Mouse (Mus musculus) Patski (cell line): ENCODE measurements around the gene Gpr65. TPM values are rescaled to one million over a fixed set of nuclear protein-coding genes. Genes with fewer than 3 reads are reported as not detected.
A peak's percentile ranks its signal among the peaks of the same experiment; 100 is the strongest.
"Not testable (repeated sequence)": the region's sequence is repeated elsewhere in the genome, so short reads cannot be mapped to it uniquely, and the experiment has no call there.

Experiments
- ATAC-seq: fragments of 100-300 bp; one replicate; pipeline ENCODE4 v1.8.0; 2021
- CTCF ChIA-PET: fragments of 350-600 bp; sonication (Branson Sonifier 250); formaldehyde crosslinking; loops from one replicate; lab custom pipeline; 2022; ENCODE audit warnings: inconsistent platforms; lab: Charles Lee
- POLR2A ChIA-PET: fragments of 350-600 bp; sonication (Branson Sonifier 250); formaldehyde crosslinking; loops from one replicate; lab custom pipeline; 2022; ENCODE audit warnings: antibody characterized with exemption, inconsistent platforms; lab: Charles Lee
- DNase-seq: peaks from one replicate; pipeline ENCODE4 v3.0.0-alpha.2; 2011; ENCODE audit warnings: low read depth, low spot score
- H3K27me3 ChIP-seq: fragments of 371-371 bp; one replicate; pipeline ENCODE4 v1.5.1; 2021
- CTCF ChIP-seq: fragments of 100-300 bp; IDR thresholded peaks from one replicate; pipeline ENCODE4 v1.5.1; 2021
- in situ Hi-C: fragments of 300-500 bp; cut with MboI; formaldehyde crosslinking; loops from 3 replicates; pipeline ENCODE4 v1.11.1; 2018; ENCODE audit warnings: low pct_unique_long_range_greater_than_20kb, mixed read lengths
- polyA plus RNA-seq: library from polyadenylated mRNA; unstranded; gene quantifications from one replicate; pipeline ENCODE4 v1.2.3, GENCODE M21; 2021

The Gpr65 gene
- polyA plus RNA-seq, 1 experiment from 2014 or later: not detected

DNA sequence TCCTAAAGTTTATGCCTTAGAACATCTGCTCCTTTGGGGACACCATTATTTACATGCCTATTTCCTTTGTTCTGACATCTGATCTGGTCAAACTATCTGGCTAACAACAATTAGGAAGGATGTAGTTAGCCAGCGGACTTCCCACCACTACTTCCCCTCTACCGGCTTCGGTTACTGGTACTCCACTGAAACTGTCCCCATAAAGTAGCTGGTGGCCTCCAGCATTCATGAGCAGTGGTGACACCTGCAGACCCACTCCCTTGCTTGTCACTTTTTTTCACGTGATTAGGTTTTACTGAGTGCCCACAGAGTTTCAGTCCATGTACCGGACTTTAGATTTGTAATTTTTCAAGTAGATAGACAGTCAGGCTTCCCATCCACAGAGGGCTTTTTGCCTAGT is 47.5 kb downstream of the Gpr65 start:
- H3K27me3 ChIP-seq: no peaks in the 10 kb centered on the region
- DNase-seq (no peak), ATAC-seq (no peak)
- CTCF ChIA-PET: no interaction called here
- TF ChIP-seq CTCF: no peak
- in situ Hi-C loops: no loop called here
- POLR2A ChIA-PET: no interaction called here

DNA sequence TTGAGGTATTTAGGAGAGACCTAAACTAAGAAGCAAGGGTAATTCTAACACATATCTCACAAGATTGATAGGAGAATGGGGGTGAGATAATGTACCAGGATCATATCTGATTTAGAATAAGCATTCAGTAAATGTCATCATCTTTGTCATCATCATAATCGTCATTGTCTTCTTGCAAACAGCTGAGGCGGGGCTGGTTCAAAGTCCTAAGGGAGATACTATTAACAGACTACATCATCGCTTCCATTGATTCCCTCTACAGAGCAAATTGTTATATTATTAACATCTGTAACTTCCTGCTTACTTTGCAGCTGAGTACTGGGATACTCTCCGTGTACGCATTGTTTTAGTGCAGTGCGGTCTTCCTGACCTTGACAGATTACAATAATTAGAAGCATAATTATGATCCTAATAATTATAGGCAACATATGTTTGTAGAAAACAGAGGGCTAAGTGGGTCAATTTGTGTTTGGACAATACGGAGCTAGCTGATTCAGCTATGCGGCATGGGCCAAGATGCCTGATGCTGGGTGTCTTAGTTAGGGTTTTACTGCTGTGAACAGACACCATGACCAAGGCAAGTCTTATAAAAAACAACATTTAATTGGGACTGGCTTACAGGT is 49.4 kb downstream of the Gpr65 start:
- in situ Hi-C loops: no loop called here
- H3K27me3 ChIP-seq: no peaks in the 10 kb centered on the region
- ChIA-PET POLR2A (no interaction called here), CTCF (no interaction called here)
- DNase-seq (no peak), ATAC-seq (no peak)
- TF ChIP-seq CTCF: no peak

DNA sequence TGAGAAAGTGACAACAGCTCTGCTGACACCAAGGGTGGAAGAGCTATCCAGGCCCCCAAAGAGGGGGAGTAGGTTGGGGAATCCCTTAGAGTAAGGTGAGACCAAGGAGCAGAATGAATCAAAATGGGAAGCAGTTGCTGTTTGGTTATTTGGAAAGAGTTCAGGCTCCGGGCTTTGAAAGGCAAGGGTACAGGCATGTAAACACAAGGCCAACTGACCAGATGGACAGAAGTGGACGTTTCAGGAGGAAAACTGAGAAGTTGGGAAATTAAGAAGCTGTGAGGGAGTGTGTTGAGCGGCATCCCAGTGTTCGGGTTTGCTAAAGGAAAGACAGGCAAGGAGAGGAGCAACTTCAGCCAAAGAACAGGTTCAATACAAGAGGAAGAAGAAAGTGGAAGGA is 54.0 kb downstream of the Gpr65 start:
- TF ChIP-seq CTCF: no peak
- H3K27me3 ChIP-seq: no peaks in the 10 kb centered on the region
- ATAC-seq: no peak
- ChIA-PET CTCF (interaction anchor here (0.7 to 2.3 kb wide), 5 partner anchors 32 to 79 kb away, joined by 3 to 6 read pairs (median 3); no protein-coding TSS in a partner anchor), POLR2A (no interaction called here)
- in situ Hi-C loops: no loop called here
- DNase-seq: no peak

DNA sequence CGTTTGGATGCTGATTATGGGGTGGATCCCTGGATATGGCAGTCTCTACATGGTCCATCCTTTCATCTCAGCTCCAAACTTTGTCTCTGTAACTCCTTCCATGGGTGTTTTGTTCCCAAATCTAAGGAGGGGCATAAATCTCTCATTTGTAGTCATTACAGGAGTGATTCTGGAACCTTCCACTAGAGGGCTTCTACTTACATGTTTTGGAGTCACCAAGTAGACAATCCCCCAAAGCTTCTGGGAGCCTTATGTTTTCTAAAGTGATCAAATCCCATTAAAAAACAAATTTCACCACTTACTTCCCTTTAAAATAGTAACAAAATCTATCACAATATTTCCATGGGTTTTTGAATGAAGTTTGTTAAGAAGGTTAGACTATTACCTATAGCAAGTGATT is 55.7 kb downstream of the Gpr65 start:
- H3K27me3 ChIP-seq, ATAC-seq, in situ Hi-C loops, POLR2A ChIA-PET: not testable (repeated sequence)
- DNase-seq: peak; percentile 10
- CTCF ChIA-PET: interaction anchor here (1.1 to 2.3 kb wide), 4 partner anchors 19 to 44 kb away, joined by 3 to 6 read pairs (median 4); no protein-coding TSS in a partner anchor
- peak; percentile 46 for TF ChIP-seq CTCF

Other genes with a start within 250 kb of the Gpr65 start
- gene Galc, start 9.2 kb upstream of the Gpr65 start, polyA plus RNA-seq: 60.4 TPM